Mouse (Mus musculus): ENCODE measurements around the gene Sdk2. TPM values are rescaled to one million over a fixed set of nuclear protein-coding genes. Genes with fewer than 3 reads are reported as not detected.
A peak's percentile ranks its signal among the peaks of the same experiment; 100 is the strongest.

Gene Sdk2
- polyA plus RNA-seq, 1 experiment = 8.6 TPM

DNA sequence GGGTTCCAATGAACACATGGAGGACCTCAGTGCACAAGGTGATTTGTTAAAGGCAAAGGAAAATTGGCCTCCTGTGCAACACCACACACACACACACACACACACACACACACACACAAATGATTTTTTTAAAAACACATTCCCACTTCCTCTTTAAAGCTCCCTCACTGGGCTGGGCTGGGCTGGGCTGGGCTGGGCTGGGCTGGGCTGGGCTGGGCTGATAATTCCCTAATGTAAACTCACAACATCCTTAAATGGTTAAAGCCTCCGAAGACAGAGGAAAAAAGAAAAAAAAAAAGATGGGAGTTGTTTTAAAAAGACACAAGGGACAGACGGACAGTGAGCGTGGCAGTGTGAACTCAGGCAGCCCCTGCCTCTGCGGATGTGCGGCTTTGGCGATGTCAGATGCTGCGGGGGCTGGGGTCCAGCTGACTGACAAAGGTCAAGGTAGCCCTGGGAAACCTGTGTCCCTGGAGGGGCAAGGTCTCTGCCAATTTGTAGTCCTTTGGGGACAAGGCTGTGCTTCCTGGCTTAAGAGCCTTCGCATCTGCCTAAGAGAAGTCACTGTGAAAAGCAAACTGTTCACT lies 288.9 kb downstream of the Sdk2 start:
- DNase-seq (ENCODE audit: extremely low spot score in 1 of 2, low spot score in 1 of 2) = no peak

DNA sequence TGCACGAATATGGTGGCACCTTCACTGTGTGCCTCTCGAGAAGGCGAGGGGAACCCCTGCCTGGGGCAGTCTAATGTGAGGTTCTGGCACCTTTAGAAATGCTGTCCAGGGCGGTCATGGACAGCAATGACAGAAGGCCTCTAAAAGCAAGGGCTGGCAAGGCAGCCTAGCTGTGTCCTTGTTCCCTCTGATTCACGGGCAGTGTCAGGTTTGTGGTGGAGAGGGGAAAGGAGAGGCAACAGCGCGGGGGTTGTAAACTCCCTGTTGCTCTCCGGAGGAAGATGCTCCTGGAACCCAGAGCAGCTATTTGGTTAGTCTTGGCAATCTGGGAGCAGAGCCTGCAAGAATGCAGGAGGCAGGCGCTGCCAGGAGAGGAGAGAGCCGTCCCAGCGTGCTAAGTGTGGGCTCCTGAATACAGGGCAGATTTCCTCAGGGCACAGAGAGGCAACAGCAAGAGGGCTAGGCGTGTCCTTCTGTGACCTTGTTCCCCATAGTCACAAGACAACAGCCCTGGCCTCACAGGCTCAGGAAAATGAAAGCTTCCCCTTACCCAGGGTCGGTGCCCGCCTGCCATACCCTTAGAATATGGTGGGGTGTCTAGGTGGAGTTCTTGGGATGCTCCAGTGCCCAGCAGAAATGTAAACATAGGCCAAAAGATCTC lies 289.9 kb downstream of the Sdk2 start:
- DNase-seq (ENCODE audit: extremely low spot score in 1 of 2, low spot score in 1 of 2) = no peak

DNA sequence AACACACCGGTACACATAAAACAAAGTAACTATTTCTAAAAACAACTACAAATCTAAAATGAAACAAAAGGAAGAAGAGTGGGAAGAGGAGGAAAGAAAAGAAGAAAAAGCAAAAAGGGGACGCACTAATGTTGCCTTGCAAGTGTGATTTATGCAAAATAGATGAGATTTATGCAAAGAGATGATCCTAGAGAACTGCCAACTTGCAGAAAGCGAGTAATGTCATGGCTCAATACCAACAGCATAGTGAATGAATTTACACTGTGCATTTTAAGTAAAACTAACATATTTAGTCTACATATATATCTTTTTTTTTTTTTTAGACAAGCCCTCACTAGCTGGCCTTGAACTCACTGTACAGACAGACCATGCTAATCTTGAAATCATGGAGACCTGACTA lies 292.1 kb downstream of the Sdk2 start:
- DNase-seq (ENCODE audit: extremely low spot score in 1 of 2, low spot score in 1 of 2) = no peak

DNA sequence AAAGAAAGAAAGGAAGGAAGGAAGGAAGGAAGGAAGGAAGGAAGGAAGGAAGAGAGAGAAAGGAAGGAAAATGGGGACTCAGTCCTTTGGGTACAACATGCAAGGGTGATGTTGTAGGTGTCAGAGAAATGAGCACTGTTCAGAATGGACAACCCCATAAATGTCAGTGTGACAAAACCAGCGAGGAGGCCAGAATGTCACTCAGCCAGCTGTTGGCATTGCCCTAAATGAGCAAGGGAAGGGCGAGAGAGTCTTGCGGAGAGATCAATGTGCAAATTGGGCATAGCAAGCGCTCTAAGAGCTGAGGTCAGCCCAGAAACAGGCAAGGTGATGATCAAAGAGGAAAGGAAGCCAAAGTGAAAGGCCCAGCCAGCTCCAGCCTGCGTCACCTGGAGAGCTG lies 293.7 kb downstream of the Sdk2 start:
- DNase-seq (ENCODE audit: extremely low spot score in 1 of 2, low spot score in 1 of 2) = no peak

DNA sequence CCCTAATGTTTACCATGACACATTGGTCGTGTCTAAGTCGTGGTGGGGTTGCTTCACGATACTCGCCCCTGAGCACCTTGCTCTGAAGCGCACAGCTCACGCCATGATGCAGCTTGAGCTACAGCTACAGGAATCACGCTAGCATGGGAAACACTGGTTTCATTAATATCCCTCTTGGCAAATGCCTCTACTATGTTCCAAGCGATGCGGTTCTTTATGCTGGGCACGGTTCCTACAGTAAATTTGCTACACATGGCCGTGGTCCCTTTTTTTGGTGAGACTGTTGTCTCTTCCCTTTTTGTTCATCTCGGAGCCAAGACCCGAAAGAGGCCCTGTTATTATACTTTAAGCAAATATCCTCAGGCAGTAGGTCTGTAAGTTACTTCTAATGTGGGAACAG lies 295.7 kb downstream of the Sdk2 start:
- no peak for DNase-seq (ENCODE audit: extremely low spot score in 1 of 2, low spot score in 1 of 2)

DNA sequence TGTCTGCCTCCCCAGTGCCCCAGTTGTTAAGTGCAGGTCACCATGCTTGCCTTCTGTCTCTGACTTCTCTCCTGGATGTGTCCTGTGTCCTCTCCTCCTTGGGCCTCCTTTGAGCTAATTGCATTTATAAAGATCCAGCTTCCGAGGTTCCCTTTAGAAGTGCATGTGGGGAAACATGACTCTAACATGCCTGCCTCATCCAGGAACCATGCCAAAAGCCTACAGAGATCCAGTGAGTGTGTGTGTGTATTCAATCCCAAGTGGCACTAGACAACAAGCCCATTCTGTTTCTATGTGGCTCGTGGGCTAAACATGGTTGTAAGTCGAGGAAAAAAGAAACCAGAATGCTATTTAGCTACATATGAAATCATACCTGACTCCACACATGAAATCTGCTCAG lies 298.5 kb downstream of the Sdk2 start:
- no peak for DNase-seq (ENCODE audit: extremely low spot score in 1 of 2, low spot score in 1 of 2)

DNA sequence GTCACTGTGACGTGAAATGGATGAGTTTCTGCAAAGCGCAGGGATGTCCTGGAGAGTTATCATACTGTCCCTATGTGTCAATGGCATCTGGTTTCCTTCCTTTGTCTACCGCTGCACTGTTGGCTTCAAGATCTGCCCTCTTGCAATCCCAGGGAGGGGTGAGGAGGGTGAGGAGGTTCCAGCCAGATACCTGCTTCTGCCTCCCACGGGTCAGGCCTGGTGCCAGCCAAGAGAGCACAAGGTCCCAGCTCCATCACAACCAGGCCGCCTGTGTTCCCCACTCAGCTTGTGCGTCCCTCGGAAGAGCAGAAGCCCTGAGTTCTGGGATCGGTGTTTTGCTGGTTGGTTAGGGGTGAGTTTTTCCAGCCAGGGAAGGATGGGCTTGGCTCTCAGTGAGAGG lies 299.6 kb downstream of the Sdk2 start:
- no peak for DNase-seq (ENCODE audit: extremely low spot score in 1 of 2, low spot score in 1 of 2)

DNA sequence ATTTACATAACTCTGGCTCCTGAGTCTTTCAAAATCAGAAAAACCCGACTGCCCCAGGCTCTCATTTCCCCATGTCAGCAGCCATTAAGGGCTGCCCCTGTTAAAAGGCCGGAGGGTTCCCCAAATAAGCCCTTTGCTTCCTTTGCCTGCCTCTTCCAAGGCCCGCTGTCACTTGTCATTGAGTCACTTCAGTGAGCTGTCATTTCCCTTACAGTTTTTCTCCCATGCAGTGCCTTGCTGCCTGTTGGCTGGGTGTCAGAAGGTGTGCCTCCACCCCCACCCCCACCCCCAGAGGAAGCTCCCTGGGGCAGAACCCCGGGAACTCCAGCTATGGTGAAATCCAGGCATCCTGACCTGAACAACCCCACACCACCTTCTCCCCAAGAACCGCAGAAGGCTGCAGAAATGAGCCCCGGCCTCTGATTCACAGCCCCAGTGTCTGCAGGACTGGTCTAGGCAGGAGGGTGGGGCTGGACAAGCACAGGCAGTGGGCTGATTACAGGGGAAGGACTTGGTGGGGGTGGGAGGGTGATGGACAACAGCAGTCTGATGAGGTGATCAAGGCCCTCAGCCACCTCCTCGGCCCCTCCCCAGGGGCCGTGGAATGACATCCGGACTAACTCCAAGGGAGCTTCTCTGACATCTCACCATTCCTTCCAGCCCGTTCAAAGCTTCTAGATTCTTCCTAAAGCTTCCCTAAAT lies 300.4 kb downstream of the Sdk2 start:
- DNase-seq (ENCODE audit: extremely low spot score in 1 of 2, low spot score in 1 of 2) = no peak

DNA sequence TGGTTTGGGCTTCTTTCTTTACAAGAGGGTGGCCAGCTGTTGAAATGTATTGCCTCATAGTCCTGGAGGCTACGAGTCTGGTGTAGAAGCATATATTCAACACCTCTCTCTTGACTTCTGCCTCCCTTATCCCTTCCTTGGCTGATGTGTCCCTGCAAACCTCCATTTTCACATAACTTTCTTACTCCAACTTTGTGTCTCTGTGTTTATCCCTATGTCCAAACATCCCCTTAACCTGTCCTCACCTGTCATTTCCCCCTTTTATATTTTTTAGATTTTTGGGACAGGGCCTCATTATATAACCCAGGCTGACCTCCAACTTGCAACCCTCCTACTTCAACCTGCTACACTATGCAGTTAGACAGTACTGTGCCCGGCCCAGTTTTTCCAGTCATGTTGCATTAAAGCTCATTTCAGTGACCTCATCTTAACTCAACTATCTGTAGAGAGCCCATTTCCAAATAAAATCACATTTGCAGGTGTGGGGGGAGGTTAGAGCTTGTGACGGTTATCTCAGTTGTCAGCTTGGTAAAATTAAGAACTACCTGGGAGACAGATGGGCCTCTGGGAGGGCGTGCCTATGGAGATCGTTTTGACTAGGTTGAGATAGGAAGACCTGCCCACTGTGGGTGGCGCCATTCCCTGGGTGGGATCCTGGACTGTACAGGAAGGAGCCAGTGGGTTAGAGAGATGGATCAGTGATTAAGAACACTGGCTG lies 302.6 kb downstream of the Sdk2 start:
- DNase-seq (ENCODE audit: extremely low spot score in 1 of 2, low spot score in 1 of 2) = no peak

DNA sequence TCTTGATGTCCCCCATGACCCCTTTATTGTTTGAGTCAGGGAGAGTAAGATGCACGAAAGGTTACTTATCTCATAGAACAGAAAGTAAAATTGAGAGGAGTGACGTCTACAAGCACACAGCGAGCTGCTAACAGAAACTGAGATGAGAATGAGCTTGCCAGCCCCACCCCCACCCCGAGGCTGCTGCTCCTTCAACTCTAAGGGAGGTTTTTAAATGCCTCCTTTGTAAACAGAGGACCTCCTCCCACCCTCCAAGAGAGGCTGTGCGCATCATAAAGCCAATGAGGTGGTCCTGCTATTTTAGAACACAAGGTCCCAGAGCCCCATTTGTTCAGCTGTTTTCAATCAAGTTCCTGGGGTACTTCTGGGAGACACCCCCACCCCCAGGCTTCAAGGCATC lies 303.4 kb downstream of the Sdk2 start:
- DNase-seq (ENCODE audit: extremely low spot score in 1 of 2, low spot score in 1 of 2) = no peak

DNA sequence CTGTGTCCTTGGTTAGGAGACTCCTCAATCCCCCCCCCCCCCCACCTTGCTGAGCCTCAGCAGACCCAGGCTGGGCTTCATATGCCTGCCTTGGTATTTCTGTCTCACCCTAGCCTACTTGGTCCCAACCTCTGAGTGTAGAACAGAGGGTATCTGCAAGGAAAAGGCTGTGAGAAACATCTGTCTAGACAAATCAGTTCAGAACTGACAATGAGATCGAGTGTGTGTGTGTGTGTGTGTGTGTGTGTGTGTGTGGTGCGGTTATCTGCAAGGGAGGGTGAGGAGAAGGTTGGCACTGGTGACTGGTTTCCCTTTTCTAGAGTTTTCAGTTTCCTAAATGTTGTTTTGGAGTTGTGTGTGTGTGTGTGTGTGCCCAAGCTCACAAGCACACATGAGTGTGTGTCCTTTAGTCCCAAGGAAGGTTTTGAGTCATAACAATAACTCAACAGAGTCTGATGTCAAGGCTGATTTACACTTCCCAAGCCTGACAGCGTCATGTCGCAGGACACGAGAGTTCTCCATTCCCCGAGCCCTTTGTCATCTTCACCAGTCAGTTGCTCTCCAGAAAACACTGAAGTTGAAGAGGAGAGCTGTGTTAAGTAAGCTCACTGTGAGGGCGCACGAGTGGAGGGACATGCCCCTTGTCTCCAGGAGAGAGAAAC lies 304.6 kb downstream of the Sdk2 start:
- DNase-seq (ENCODE audit: extremely low spot score in 1 of 2, low spot score in 1 of 2) = no peak

DNA sequence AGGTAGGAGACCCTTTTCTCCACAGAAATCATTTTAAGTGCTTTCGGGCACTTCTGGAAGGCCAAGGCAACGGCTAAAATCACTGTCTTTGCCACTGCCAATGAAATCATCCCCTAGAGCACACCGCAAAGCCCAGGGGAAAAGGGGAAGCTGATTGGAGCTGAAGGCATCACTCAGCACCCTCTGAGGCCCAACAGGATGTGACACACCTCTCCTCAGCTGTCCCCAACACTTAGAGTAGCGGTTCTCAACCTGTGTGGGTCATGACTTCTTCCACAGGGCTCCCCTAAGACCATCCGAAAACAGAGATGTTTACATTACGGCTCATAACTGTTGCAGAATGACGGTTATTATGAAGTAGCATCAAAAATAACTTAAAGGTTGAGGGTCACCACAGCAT lies 305.2 kb downstream of the Sdk2 start:
- no peak for DNase-seq (ENCODE audit: extremely low spot score in 1 of 2, low spot score in 1 of 2)

DNA sequence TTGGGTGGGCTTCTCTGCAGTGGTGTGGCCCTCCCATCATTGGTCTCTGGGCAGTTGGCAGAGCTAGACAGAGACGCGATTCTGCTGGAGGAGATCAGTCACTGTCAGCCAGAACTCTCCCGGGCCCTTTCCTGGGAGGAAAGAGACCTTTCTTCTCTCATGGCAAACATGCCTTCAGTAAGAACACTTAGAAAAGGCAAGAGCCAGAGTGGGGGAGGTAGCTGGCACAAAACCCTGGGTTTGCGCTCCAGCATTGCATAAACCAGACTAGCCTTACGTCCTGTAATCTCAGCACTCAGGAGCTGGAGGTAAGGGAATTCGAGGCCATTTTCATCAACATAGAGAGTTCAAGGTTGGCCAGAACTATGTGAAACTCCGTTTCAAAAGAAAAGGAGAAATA lies 306.4 kb downstream of the Sdk2 start:
- DNase-seq (ENCODE audit: extremely low spot score in 1 of 2, low spot score in 1 of 2) = no peak

DNA sequence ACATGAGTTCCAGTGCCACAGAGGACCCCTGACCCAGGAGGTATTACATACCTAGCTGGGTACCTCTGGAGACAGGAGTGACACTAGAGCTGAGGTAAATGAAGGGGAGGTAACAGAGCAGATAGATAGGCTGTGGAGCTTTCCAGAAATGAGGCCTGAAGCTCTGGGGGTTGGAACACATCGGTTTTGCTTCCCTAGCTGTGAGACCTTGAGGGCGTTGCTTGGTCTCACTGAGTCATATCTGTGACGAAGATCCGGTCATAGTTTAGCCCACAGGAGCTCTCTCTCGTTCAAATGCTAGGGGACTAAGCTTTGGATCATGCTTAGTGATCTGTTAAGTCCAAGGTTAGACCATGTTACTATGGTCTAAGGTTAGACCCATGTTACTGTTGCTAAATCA lies 308.0 kb downstream of the Sdk2 start:
- DNase-seq (ENCODE audit: extremely low spot score in 1 of 2, low spot score in 1 of 2) = no peak

DNA sequence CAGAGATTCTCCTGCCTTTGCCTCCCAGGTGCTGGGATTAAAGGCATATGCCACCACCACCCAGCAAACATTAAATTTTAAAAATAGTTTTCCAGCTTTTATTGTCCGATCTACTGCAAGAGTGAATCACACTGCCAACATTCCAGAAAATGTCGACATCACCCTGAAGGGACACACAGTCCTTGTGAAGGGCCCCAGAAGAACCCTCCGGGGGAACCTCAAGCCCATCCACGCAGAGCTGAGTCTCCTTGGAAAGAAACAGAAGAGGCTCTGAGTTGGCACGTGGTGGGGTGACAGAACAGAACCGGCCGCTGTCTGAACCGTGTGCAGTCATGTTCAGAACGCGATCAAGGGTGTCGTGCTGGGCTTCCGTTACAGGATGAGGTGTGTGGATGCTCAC lies 310.3 kb downstream of the Sdk2 start:
- no peak for DNase-seq (ENCODE audit: extremely low spot score in 1 of 2, low spot score in 1 of 2)

DNA sequence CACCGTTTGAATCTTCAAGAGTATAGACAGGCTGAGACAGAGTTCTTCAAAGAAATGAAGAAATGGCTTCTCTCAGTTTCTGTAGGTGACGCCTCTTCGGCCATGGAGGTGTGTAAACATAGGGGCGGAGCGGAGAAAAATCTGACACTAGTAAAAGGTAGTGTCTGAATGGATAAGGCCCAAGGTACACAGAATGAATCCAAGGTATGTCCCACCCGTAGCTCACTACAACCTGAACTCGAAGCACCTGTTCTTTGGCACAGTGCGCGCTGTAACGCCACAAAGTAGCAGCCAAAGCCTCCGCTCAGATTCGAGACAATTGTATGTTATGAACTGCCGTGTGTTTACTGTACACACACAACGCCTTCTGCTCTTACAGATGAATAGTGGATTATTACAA lies 311.0 kb downstream of the Sdk2 start:
- no peak for DNase-seq (ENCODE audit: extremely low spot score in 1 of 2, low spot score in 1 of 2)

DNA sequence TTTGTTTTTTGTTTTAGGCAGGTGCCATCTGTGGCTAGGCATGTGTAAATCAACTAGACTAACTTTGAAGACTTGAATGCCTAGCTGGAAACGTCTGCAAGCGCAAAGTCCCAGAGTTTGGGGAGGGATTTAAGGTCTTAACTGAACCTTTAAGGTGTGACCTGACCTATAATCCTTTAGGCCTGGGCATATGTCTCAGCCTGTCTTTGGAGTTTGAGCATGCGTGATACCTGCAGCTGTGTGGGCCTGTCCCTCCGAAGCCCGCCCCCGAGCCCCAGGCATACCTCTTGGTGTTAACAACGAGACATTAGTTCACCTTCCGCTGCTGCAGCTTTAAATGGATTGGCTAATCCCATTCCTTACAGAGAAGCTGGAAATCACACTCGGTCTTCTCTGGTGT lies 312.0 kb downstream of the Sdk2 start:
- DNase-seq (ENCODE audit: extremely low spot score in 1 of 2, low spot score in 1 of 2) = no peak

DNA sequence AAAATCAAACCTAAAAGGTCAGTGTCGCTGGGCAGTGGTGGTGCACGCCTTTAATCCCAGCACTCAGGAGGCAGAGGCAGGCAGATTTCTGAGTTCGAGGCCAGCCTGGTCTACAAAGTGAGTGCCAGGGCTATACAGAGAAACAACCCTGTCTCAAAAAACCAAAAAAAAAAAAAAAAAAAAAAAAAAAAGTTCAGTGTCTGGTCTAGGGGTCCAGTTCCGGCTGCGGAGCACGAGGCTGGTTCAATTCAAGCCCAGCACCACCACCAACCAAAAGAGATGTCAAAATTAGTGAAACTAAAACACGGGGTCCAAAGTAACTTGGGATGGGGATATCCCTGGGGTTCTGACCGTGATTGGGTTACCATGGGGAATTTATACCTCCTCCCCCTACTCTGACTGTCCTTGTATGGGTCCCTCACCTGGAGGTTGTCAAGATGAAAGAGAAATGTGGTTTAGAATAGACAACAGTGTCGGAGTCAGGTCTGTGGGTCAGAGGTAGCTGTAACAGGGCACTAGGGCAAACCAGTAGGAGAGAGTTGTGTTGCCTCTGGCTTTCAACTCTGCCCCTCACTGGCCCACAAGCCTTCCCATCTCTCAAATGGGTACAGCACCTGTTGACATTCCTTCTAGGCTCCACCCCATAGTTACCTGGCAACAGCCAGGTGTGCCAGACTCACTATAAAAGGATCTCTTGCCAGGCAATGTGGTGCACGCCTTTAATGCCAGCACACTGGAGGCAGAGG lies 314.0 kb downstream of the Sdk2 start:
- no peak for DNase-seq (ENCODE audit: extremely low spot score in 1 of 2, low spot score in 1 of 2)

DNA sequence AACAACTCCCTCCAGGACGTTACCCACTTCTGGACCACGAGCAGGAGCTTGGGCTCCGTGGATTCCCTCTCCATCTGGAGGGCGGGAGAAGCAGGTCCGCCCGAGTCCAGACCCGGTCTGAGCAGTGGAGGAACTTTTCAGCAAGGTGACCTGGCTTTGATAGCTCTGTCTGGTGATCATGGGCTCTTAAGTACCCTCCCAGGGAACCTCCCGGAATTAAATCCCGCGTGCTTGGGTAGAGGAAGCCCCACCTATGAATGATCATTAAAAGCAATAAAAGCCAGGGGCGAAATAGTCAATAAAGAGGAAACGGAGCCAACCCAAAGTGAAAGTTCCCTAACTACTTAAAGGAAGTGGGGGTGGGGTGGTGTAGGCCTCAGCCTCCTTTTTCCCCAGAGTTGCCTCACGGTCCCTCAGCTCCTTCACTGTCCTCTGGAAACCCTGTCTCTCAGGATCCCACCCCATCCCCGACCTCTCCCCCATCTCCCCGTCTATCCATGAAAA lies 314.6 kb downstream of the Sdk2 start:
- no peak for DNase-seq (ENCODE audit: extremely low spot score in 1 of 2, low spot score in 1 of 2)

DNA sequence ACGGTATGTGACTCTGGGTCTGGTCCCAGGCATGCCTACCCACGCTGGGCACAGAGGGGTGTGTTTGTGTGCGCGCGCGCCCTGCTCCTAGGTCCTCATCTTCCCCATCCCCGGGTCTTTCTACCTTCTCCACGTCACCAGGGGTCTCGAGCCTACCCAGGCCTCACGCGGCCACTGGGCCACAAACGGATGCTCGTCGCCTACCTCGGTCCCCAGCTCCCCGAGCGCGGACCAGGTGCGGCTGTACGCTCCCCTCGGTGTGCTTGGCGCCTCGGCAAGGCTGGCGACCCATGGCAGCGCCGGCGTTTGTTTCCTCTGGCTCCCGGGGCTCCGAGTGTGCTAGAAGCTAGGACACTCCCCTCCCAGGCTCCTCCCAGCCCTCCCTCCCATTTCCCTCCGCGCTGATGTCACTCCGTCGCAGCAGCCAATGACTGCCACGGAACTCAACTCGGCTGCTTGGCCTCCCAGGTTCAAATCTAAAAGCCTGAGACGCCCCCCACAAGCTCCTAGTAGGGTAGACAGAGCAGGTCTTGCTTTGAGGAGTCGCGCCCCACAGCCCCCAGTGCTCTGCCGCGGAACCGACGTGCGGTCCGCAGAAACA lies 315.3 kb downstream of the Sdk2 start, which contains the start of gene Cdc42ep4:
Gene Cdc42ep4 (minus strand): TSS at position 398 of the 601 bp plus-strand sequence.
- DNase-seq (ENCODE audit: extremely low spot score in 1 of 2, low spot score in 1 of 2) = peak; percentile 38 to 77

Data from frontal cortex, adult 2 months (tissue).